Mouse (Mus musculus) ES-Bruce4 (cell line): Measurements from ENCODE around the gene Ces3a.

Experiments
- CTCF ChIP-seq: IDR thresholded peaks from one replicate; pipeline ENCODE4 v1.8.1; 2011; ENCODE audit warnings: low read depth, low read length
- POLR2A ChIP-seq: IDR thresholded peaks from one replicate; pipeline ENCODE4 v1.8.1; 2011; ENCODE audit warnings: low read length; ENCODE audit not compliant: insufficient read depth

DNA sequence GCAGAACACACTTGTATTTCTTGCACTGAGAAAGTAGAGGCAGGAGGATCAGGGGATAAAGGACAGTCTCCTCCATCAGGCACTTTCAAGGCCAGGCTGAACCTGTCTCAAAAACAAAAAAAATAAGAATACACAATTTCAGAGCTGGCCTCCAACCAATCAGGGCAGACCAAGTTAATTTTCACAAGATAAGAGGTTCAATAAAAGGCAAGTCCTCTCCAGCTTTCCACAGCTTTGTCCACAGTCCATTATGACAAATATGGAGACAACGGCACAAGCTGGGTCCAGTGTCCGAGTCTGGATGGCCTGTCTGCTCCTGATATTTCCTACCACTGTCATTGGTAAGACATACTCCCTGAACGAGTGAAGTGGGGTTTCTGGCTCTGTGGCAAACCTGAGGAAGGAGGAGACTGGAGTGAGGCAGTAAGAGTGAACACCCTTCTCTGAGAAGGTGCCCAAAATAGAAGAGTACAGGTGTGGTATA, at the start of gene Ces3a:
- TF ChIP-seq POLR2A (no peak), CTCF (no peak)
